Mouse (Mus musculus): ENCODE measurements at regions not wholly inside any gene's neighbourhood (a gene's known extent, or its start where the extent isn't known, plus 50 kb on each side); places are given as distances from the start of the nearest gene placed in this dataset.

DNA sequence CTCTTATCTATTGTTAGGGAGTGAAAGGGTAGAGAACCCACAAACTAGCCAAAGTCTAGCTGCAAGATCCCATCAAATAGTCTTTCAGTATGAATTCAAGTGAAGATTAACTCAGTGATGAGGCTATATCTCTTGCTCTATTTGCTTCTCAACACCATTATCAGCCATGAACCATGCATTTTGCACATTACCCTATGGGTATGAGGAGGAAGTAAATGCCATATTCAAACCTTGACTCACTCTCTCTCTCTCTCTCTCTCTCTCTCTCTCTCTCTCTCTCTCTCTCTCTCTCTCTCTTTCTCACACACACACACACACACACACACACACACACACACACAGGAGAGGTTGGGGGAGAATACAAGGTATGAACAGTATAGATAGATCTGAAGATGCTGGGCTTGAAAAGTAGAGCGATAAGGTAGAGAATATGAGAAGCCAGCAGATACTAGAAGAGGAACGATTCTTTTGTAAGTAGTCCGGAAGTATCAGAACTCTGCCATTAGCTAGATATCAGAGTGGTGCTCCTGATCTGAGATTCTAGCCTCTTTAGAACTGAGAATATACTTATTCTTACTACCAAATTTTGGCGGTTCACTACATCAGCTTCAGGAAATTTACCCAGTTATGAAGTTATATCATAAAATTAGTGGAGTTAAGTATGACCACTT is 113.3 kb upstream of the P2ry1 start:
- TF ChIP-seq CTCF (IDR thresholded peaks at IDR 0.05; ENCODE audit: low read depth, low read length): no peak
- TF ChIP-seq POLR2A (IDR thresholded peaks at IDR 0.05; ENCODE audit: insufficient read depth, low read length): no peak
- TF ChIP-seq EP300 (IDR thresholded peaks at IDR 0.05; ENCODE audit: insufficient read depth, low read depth, low read length): no peak
